Mouse (Mus musculus) myocyte (in vitro differentiated cells): ENCODE results near the gene Gm49337.

ENCODE experiments used
- CEBPB ChIP-seq: IDR thresholded peaks from 2 replicates; pipeline ENCODE4 v1.6.1; 2011; ENCODE audit warnings: mild to moderate bottlenecking, moderate library complexity; ENCODE audit not compliant: poor library complexity, insufficient read depth, severe bottlenecking
- MAX ChIP-seq: IDR thresholded peaks from one replicate; pipeline ENCODE4 v1.6.1; 2011; ENCODE audit warnings: low read depth, mild to moderate bottlenecking, control low read depth
- MYOD1 ChIP-seq, 3 experiments: IDR thresholded peaks; one replicate each; pipeline ENCODE4 v1.6.1; 2011; ENCODE audit warnings: control low read depth in 2 of 3, low read depth in 2 of 3, mild to moderate bottlenecking in 2 of 3, moderate library complexity in 1 of 3; ENCODE audit not compliant: insufficient read length in 2 of 3, control insufficient read depth in 1 of 3
- MYOG ChIP-seq, 3 experiments: IDR thresholded peaks; one replicate each; pipeline ENCODE4 v1.6.1; 2011; ENCODE audit warnings: control low read depth in 2 of 3, low read depth in 2 of 3, mild to moderate bottlenecking in 2 of 3; ENCODE audit not compliant: insufficient read length in 2 of 3, control insufficient read depth in 1 of 3, insufficient read depth in 1 of 3
- POLR2A ChIP-seq: IDR thresholded peaks from one replicate; pipeline ENCODE4 v1.6.1; 2011; ENCODE audit warnings: low read depth, mild to moderate bottlenecking, control low read depth, moderate library complexity; ENCODE audit not compliant: insufficient read length
- POLR2AphosphoS2 ChIP-seq: IDR thresholded peaks from one replicate; pipeline ENCODE4 v1.6.1; 2011; ENCODE audit warnings: low read depth, control low read depth; ENCODE audit not compliant: insufficient read length
- TCF12 ChIP-seq: IDR thresholded peaks from one replicate; pipeline ENCODE4 v1.6.1; 2011; ENCODE audit warnings: mild to moderate bottlenecking, control low read depth; ENCODE audit not compliant: poor library complexity, insufficient read depth, severe bottlenecking
- USF1 ChIP-seq: IDR thresholded peaks from one replicate; pipeline ENCODE4 v1.6.1; 2011; ENCODE audit warnings: low read depth, mild to moderate bottlenecking, control low read depth, moderate library complexity

DNA sequence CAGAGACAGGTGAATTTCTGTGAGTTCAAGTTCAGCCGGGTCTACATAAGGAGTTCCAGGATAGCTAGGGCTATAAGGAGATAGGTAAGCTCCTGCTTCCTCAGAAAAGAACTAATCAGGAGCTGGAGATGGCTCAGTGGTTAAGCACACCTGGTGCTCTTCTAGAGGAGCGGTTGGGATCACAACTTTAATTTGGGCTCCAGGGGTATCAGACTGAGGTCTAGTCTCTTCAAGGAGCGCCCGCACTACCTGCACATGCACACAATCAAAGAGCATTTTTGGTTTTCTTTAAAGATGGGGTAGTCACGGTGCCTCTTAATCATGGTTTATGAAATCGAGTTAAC is 23.4 kb upstream of the Gm49337 start:
- TF ChIP-seq POLR2A (no peak), CEBPB (no peak), USF1 (no peak), MAX (no peak), TCF12 (no peak), MYOG (IDR thresholded peaks at IDR 0.05; ENCODE audit: control insufficient read depth in 1 of 3, insufficient read depth in 1 of 3, insufficient read length in 2 of 3, low read depth in 2 of 3) (no peak), MYOD1 (IDR thresholded peaks at IDR 0.05; ENCODE audit: control insufficient read depth in 1 of 3, insufficient read length in 2 of 3, low read depth in 2 of 3) (no peak), POLR2AphosphoS2 (no peak)
